Mouse (Mus musculus) liver, embryonic 14.5 days (tissue): Measurements from ENCODE around the gene Diaph2.

Experiments
- CTCF ChIP-seq: IDR thresholded peaks from 2 replicates; pipeline ENCODE4 v1.5.1; 2016; ENCODE audit warnings: antibody characterized with exemption, low read depth, control low read depth
- EP300 ChIP-seq: IDR thresholded peaks from 2 replicates; pipeline ENCODE4 v1.6.1; 2016; ENCODE audit warnings: antibody characterized with exemption, low read depth

DNA sequence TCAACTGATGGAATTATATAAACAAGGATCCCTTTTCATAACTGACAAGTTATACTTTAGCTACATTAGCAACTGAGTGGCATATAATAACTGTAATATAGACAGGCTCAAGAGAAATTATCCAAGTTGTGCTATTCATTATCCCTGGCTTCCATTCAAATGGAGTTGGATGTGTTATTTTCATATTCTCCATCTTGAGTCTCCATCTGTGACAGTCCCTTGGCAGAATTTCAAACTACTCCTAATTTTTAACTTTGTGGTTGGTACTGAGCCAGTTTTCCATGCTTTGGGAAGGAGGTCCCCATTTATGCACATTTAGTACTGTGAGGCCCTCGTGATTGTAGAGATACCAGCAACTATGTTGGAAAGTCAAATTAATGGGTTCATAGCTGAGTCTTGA, 270.2 kb downstream of the Diaph2 start:
- TF ChIP-seq EP300 = no peak
- TF ChIP-seq CTCF = no peak
